In genomic region chr1:119894936-119895335, GRCm38 (mm10) we compare ENCODE assay signal across 9 mouse cellular contexts. TPM values are rescaled to one million over a fixed set of nuclear protein-coding genes. Genes with fewer than 3 reads are reported as not detected.
A peak's percentile ranks its signal among the peaks of the same experiment; 100 is the strongest.
DNase-seq lines count a peak whose midpoint lies in the region; ATAC-seq lines count a peak whose summit lies in the region.
"Had no signal": no experiment of that assay in that cellular context is flagged by ENCODE, and none has a peak within 500 bp of the region (broad histone marks: within the 10 kb centered on the region; RNA-seq: fewer than 3 reads in every experiment).

No protein-coding gene starts in this region.

- H3K9me3 ChIP-seq in liver, embryonic 13.5 days (replicated peaks): no peaks in the 10 kb centered on the region
- H3K9me3 ChIP-seq in neural tube, embryonic 14.5 days (ENCODE audit: control insufficient read depth, low read length): no peaks in the 10 kb centered on the region

- 42% methylated on average over 6 of the region's 6 CpGs for WGBS in liver, embryonic 13.5 days (ENCODE audit: insufficient replicate concordance)
- whole genome bisulfite sequencing in neural tube, embryonic 14.5 days: 27% methylated on average over 6 of the region's 6 CpGs

- H3K9ac ChIP-seq in liver, embryonic 13.5 days: no peak overlapping the region
- no peak overlapping the region for H3K9ac ChIP-seq in neural tube, embryonic 14.5 days (replicated peaks; ENCODE audit: low read depth, low read length)

- H3K27me3 ChIP-seq in liver, embryonic 13.5 days: no peaks in the 10 kb centered on the region
- H3K27me3 ChIP-seq in neural tube, embryonic 14.5 days (ENCODE audit: control insufficient read depth, insufficient read depth, low read length): no peaks in the 10 kb centered on the region

- no peak overlapping the region for H3K4me3 ChIP-seq in liver, embryonic 13.5 days (replicated peaks)
- no peak overlapping the region for H3K4me3 ChIP-seq in neural tube, embryonic 14.5 days (ENCODE audit: low read depth, low read length)
- H3K4me3 ChIP-seq: erythroblast, embryonic 14.5 days had no signal

- ATAC-seq in granulocyte monocyte progenitor cell, adult 5-6 weeks (replicated peaks; ENCODE audit: poor library complexity, severe bottlenecking): peak; percentile 74
- 0 out of 2 replicates have a peak, but pooled peaks have one; percentile 22 for ATAC-seq in liver, embryonic 13.5 days (ENCODE audit: low read depth)
- peak; percentile 35; the same call in 1 of the 2 replicates for ATAC-seq in neural tube, embryonic 14.5 days (ENCODE audit: low read depth)

- H3K4me2 ChIP-seq in liver, embryonic 13.5 days: no peak overlapping the region
- H3K4me2 ChIP-seq in neural tube, embryonic 14.5 days (ENCODE audit: low read depth, low read length): no peak overlapping the region

- H3K36me3 ChIP-seq in liver, embryonic 13.5 days: no peaks in the 10 kb centered on the region
- H3K36me3 ChIP-seq in neural tube, embryonic 14.5 days (ENCODE audit: control insufficient read depth, insufficient read depth, low read length): no peaks in the 10 kb centered on the region

- DNase-seq in B cell, adult 2 months: peak; percentile 82 to 84
- peak; percentile 79 for DNase-seq in ZHBTc4 (ENCODE audit: low read depth, low spot score)
- peak; percentile 51 to 74 for DNase-seq in cerebellum, postnatal 4 days (ENCODE audit: low spot score in 2 of 2)
- DNase-seq in kidney, adult 9 months: peak; percentile 76
- peak; percentile 56 for DNase-seq in liver, embryonic 13.5 days
- peak; percentile 24 to 29 for DNase-seq in thymus, adult 18-20 months

- H3K27ac ChIP-seq in liver, embryonic 13.5 days: no peak overlapping the region
- no peak overlapping the region for H3K27ac ChIP-seq in neural tube, embryonic 14.5 days (ENCODE audit: low read depth, low read length)

- H3K4me1 ChIP-seq in liver, embryonic 13.5 days (replicated peaks): no peaks in the 10 kb centered on the region
- no peaks in the 10 kb centered on the region for H3K4me1 ChIP-seq in neural tube, embryonic 14.5 days (ENCODE audit: control insufficient read depth, insufficient read depth, low read length)

RNA-seq across cellular contexts. Expression of gene Tmem177, which starts 18.1 kb away (rescaled TPM):
- total RNA-seq in granulocyte monocyte progenitor cell, adult 5-6 weeks (2014; fragmentation: Nextera tagmentation): 4.6 and 5.6 TPM in 2 replicates
- 5.1 and 5.4 TPM in 2 replicates for total RNA-seq in granulocyte monocyte progenitor cell, adult 5-6 weeks (2017)
- 4.4 TPM in 2 replicates for polyA plus RNA-seq in liver, embryonic 13.5 days (2015; fragmentation: Nextera tagmentation; extraction: Ambion mirVana)
- 5.9 and 6.7 TPM in 2 replicates for polyA plus RNA-seq in neural tube, embryonic 14.5 days (2014; fragmentation: Nextera tagmentation; extraction: Ambion mirVana)

RNA-seq across cellular contexts. Expression of gene Ptpn4, which starts 57.5 kb away (rescaled TPM):
- 23.0 and 28.0 TPM in 2 replicates for total RNA-seq in granulocyte monocyte progenitor cell, adult 5-6 weeks (2014; fragmentation: Nextera tagmentation)
- 13.6 and 20.3 TPM in 2 replicates for total RNA-seq in granulocyte monocyte progenitor cell, adult 5-6 weeks (2017)
- polyA plus RNA-seq in liver, embryonic 13.5 days (2015; fragmentation: Nextera tagmentation; extraction: Ambion mirVana): 1.4 and 2.4 TPM in 2 replicates
- polyA plus RNA-seq in neural tube, embryonic 14.5 days (2014; fragmentation: Nextera tagmentation; extraction: Ambion mirVana): 18.0 and 19.1 TPM in 2 replicates

Comparison
In these comparisons a context has a peak if more than half of its experiments do, and no peak if none do; other contexts are left out.
1. DNase-seq: peak in every context shown above with its lines; median percentile 83 in B cell, adult 2 months; 79 in ZHBTc4; 76 in kidney, adult 9 months; 62 in cerebellum, postnatal 4 days; 56 in liver, embryonic 13.5 days; 26 in thymus, adult 18-20 months.
2. ATAC-seq: peak in every context shown above with its lines; median percentile 74 in granulocyte monocyte progenitor cell, adult 5-6 weeks; 35 in neural tube, embryonic 14.5 days; 22 in liver, embryonic 13.5 days.